Mouse (Mus musculus): Measurements from ENCODE around the gene Ccz1. TPM values are rescaled to one million over a fixed set of nuclear protein-coding genes. Genes with fewer than 3 reads are reported as not detected.

The Ccz1 gene
- polyA plus RNA-seq, 1 experiment from 2014 or later: 118 TPM

- Histone ChIP-seq H3K4me3 (ENCODE audit: low read depth, low read length) (no peak overlapping the region), H3K9me3 (ENCODE audit: control insufficient read depth, low read length) (no peaks in the 10 kb centered on the region), H3K27me3 (ENCODE audit: control insufficient read depth, insufficient read depth, low read length) (no peaks in the 10 kb centered on the region), H3K9ac (ENCODE audit: low read depth, low read length) (no peak overlapping the region), H3K36me3 (ENCODE audit: control insufficient read depth, insufficient read depth, low read length) (peaks cover 11% of the 10 kb centered on the region), H3K27ac (ENCODE audit: low read depth, low read length) (no peak overlapping the region), H3K4me1 (replicated peaks; ENCODE audit: control insufficient read depth, insufficient read depth, low read length) (no peaks in the 10 kb centered on the region), H3K4me2 (replicated peaks; ENCODE audit: low read depth, low read length) (no peak overlapping the region)
- no peak for DNase-seq (ENCODE audit: low spot score)
- WGBS: 90% methylated on average over 15 of the region's 15 CpGs
- ATAC-seq (ENCODE audit: low FRiP score): no peak
Observed at GRCm38 (mm10) chr5:144002461-144003192, 12.1 kb downstream of the Ccz1 start.

DNA sequence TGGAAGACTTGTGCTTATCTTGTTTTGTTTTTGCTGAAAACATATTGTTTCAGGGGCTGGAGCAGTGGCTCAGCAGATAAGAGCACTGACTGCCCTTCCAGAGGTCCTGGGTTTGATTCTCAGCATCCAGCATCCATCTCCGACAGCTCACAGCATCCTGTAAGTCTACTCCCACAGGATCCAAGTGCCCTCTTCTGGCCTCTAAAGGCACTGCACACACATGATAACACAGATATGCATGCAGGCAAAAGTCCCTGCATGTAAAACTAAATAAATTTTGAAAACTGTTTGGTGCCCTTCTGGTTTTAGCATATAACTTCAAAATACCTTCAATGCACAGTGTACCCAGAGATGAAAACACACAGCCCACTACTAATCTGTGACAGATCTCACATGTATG lies 15.3 kb downstream of the Ccz1 start:
- Histone ChIP-seq H3K9ac (ENCODE audit: low read depth, low read length) (no peak overlapping the region), H3K36me3 (ENCODE audit: control insufficient read depth, insufficient read depth, low read length) (peaks cover 11% of the 10 kb centered on the region), H3K27me3 (ENCODE audit: control insufficient read depth, insufficient read depth, low read length) (no peaks in the 10 kb centered on the region), H3K4me2 (replicated peaks; ENCODE audit: low read depth, low read length) (no peak overlapping the region), H3K4me1 (replicated peaks; ENCODE audit: control insufficient read depth, insufficient read depth, low read length) (no peaks in the 10 kb centered on the region), H3K27ac (ENCODE audit: low read depth, low read length) (no peak overlapping the region), H3K9me3 (ENCODE audit: control insufficient read depth, low read length) (no peaks in the 10 kb centered on the region), H3K4me3 (ENCODE audit: low read depth, low read length) (no peak overlapping the region)
- no peak for ATAC-seq (ENCODE audit: low FRiP score)
- 91% methylated on average over 1 of the region's 1 CpGs for WGBS
- DNase-seq (ENCODE audit: low spot score): peak; percentile 16

DNA sequence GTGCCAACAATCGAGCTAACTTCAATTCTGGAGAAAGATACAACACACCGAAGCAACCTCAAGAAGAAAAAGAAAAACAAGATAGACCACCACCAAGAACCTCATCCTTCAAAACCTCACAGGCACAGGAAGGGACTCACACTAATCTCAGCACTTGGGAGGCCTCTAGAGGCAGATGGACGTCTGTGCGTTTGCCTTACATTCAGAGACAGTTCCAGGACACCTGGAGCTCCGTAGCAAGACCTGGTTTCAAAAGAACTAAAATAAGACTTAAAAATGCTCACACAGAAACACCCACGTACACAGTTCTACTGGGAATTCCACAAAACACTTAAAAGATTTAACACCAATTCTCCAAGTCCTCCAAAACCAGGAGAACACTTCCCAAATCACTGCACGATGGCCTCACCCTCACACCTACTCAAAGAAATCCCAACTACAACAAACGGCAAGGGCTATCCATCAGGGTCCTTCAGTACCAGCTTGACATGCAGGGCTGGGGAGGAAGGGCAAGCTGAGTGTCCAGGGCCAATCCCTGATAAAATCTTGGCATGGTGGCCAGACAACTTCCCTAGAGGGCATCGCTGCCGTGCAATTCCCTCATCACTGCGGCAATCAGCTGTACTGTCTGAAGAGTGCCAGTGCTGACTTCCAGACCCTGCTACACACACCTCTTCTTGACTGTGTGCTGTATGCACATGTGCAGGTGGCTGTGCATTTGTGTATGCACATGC lies 19.9 kb downstream of the Ccz1 start:
- H3K9ac ChIP-seq (ENCODE audit: low read depth, low read length): no peak overlapping the region
- 82% methylated on average over 11 of the region's 11 CpGs for WGBS
- DNase-seq (ENCODE audit: low spot score) (no peak), ATAC-seq (ENCODE audit: low FRiP score) (no peak)
- H3K27ac ChIP-seq (ENCODE audit: low read depth, low read length): no peak overlapping the region
- H3K4me1 ChIP-seq (replicated peaks; ENCODE audit: control insufficient read depth, insufficient read depth, low read length): no peaks in the 10 kb centered on the region
- H3K9me3 ChIP-seq (ENCODE audit: control insufficient read depth, low read length): no peaks in the 10 kb centered on the region
- no peak overlapping the region for H3K4me2 ChIP-seq (replicated peaks; ENCODE audit: low read depth, low read length)
- no peaks in the 10 kb centered on the region for H3K27me3 ChIP-seq (ENCODE audit: control insufficient read depth, insufficient read depth, low read length)
- peaks cover 8% of the 10 kb centered on the region for H3K36me3 ChIP-seq (ENCODE audit: control insufficient read depth, insufficient read depth, low read length)
- H3K4me3 ChIP-seq (ENCODE audit: low read depth, low read length): no peak overlapping the region

DNA sequence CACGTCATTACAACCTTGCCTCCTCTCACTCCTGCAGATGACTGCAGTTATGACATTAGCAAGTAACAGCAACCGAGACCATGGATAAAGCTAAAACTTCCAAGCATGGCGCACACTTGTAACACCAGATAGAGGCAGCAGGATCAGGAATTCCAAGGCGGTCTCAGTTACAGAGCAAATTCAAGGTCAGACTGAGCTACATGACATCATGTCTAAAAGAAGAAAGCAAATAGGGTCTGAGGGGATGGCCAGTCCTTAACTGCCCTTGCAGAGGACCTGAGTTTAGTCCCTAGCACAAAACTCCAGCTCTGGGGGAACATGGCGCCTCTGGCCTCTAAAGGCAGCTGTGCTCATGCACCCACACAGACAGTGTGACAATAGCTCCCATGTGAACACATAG lies 20.8 kb downstream of the Ccz1 start:
- no peak for ATAC-seq (ENCODE audit: low FRiP score)
- DNase-seq (ENCODE audit: low spot score): no peak
- no peak overlapping the region for H3K4me2 ChIP-seq (replicated peaks; ENCODE audit: low read depth, low read length)
- H3K4me3 ChIP-seq (ENCODE audit: low read depth, low read length): no peak overlapping the region
- H3K27me3 ChIP-seq (ENCODE audit: control insufficient read depth, insufficient read depth, low read length): no peaks in the 10 kb centered on the region
- peaks cover 5% of the 10 kb centered on the region; the same call in 1 of the 2 replicates for H3K36me3 ChIP-seq (ENCODE audit: control insufficient read depth, insufficient read depth, low read length)
- no peak overlapping the region for H3K27ac ChIP-seq (ENCODE audit: low read depth, low read length)
- no peak overlapping the region for H3K9ac ChIP-seq (ENCODE audit: low read depth, low read length)
- 97% methylated on average over 5 of the region's 5 CpGs for WGBS
- H3K4me1 ChIP-seq (replicated peaks; ENCODE audit: control insufficient read depth, insufficient read depth, low read length): no peaks in the 10 kb centered on the region
- H3K9me3 ChIP-seq (ENCODE audit: control insufficient read depth, low read length): no peaks in the 10 kb centered on the region

GRCm38 (mm10) chr5:143993260-143993659 lies 21.4 kb downstream of the Ccz1 start:
- H3K27ac ChIP-seq (ENCODE audit: low read depth, low read length): no peak overlapping the region
- H3K4me1 ChIP-seq (replicated peaks; ENCODE audit: control insufficient read depth, insufficient read depth, low read length): no peaks in the 10 kb centered on the region
- no peaks in the 10 kb centered on the region for H3K9me3 ChIP-seq (ENCODE audit: control insufficient read depth, low read length)
- no peak overlapping the region for H3K4me3 ChIP-seq (ENCODE audit: low read depth, low read length)
- WGBS: 93% methylated on average over 8 of the region's 8 CpGs
- DNase-seq (ENCODE audit: low spot score): no peak
- ATAC-seq (ENCODE audit: low FRiP score): no peak
- peaks cover 5% of the 10 kb centered on the region; the same call in 1 of the 2 replicates for H3K36me3 ChIP-seq (ENCODE audit: control insufficient read depth, insufficient read depth, low read length)
- H3K9ac ChIP-seq (ENCODE audit: low read depth, low read length): no peak overlapping the region
- H3K27me3 ChIP-seq (ENCODE audit: control insufficient read depth, insufficient read depth, low read length): no peaks in the 10 kb centered on the region
- H3K4me2 ChIP-seq (replicated peaks; ENCODE audit: low read depth, low read length): no peak overlapping the region

- H3K9ac ChIP-seq (ENCODE audit: low read depth, low read length): no peak overlapping the region
- ATAC-seq (ENCODE audit: low FRiP score) (no peak), DNase-seq (ENCODE audit: low spot score) (no peak)
- no peak overlapping the region for H3K4me2 ChIP-seq (replicated peaks; ENCODE audit: low read depth, low read length)
- peaks cover 8% of the 10 kb centered on the region for H3K36me3 ChIP-seq (ENCODE audit: control insufficient read depth, insufficient read depth, low read length)
- H3K9me3 ChIP-seq (ENCODE audit: control insufficient read depth, low read length): no peaks in the 10 kb centered on the region
- H3K27me3 ChIP-seq (ENCODE audit: control insufficient read depth, insufficient read depth, low read length): no peaks in the 10 kb centered on the region
- H3K4me3 ChIP-seq (ENCODE audit: low read depth, low read length): no peak overlapping the region
- H3K27ac ChIP-seq (ENCODE audit: low read depth, low read length): no peak overlapping the region
- H3K4me1 ChIP-seq (replicated peaks; ENCODE audit: control insufficient read depth, insufficient read depth, low read length): no peaks in the 10 kb centered on the region
- 87% methylated on average over 10 of the region's 10 CpGs for WGBS
Observed at GRCm38 (mm10) chr5:143992661-143993060, 22.0 kb downstream of the Ccz1 start.

GRCm38 (mm10) chr5:143990086-143990485 lies 24.6 kb downstream of the Ccz1 start:
- no peak overlapping the region for H3K4me2 ChIP-seq (replicated peaks; ENCODE audit: low read depth, low read length)
- H3K36me3 ChIP-seq (ENCODE audit: control insufficient read depth, insufficient read depth, low read length): peaks cover 10% of the 10 kb centered on the region
- no peak overlapping the region for H3K9ac ChIP-seq (ENCODE audit: low read depth, low read length)
- H3K4me3 ChIP-seq (ENCODE audit: low read depth, low read length): no peak overlapping the region
- no peaks in the 10 kb centered on the region for H3K9me3 ChIP-seq (ENCODE audit: control insufficient read depth, low read length)
- 95% methylated on average over 11 of the region's 11 CpGs for WGBS
- no peak overlapping the region for H3K27ac ChIP-seq (ENCODE audit: low read depth, low read length)
- H3K4me1 ChIP-seq (replicated peaks; ENCODE audit: control insufficient read depth, insufficient read depth, low read length): no peaks in the 10 kb centered on the region
- H3K27me3 ChIP-seq (ENCODE audit: control insufficient read depth, insufficient read depth, low read length): no peaks in the 10 kb centered on the region
- DNase-seq (ENCODE audit: low spot score) (no peak), ATAC-seq (ENCODE audit: low FRiP score) (no peak)

DNA sequence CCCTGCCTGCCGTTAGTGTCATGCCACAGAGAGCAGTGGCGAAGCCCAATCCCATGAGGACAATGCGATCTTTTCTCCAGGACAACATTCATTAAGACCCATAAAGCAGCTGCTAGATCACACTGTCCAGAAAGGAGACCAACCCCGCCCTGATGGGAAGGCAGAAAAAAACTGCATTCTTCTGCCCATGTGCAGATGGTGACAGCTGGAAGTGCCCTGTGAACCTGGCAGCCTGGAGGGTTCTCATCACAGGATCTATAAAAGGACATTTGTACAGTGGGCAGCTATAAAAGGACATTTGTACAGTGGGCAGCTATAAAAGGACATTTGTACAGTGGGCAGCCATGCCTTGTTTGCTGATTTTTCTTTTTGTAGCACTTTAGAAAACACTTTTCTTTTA lies 25.6 kb downstream of the Ccz1 start:
- peaks cover 10% of the 10 kb centered on the region for H3K36me3 ChIP-seq (ENCODE audit: control insufficient read depth, insufficient read depth, low read length)
- no peak overlapping the region for H3K4me2 ChIP-seq (replicated peaks; ENCODE audit: low read depth, low read length)
- ATAC-seq (ENCODE audit: low FRiP score) (no peak), DNase-seq (ENCODE audit: low spot score) (no peak)
- no peak overlapping the region for H3K4me3 ChIP-seq (ENCODE audit: low read depth, low read length)
- no peaks in the 10 kb centered on the region for H3K27me3 ChIP-seq (ENCODE audit: control insufficient read depth, insufficient read depth, low read length)
- H3K9me3 ChIP-seq (ENCODE audit: control insufficient read depth, low read length): no peaks in the 10 kb centered on the region
- H3K27ac ChIP-seq (ENCODE audit: low read depth, low read length): no peak overlapping the region
- H3K9ac ChIP-seq (ENCODE audit: low read depth, low read length): no peak overlapping the region
- WGBS: 82% methylated on average over 4 of the region's 4 CpGs
- no peaks in the 10 kb centered on the region for H3K4me1 ChIP-seq (replicated peaks; ENCODE audit: control insufficient read depth, insufficient read depth, low read length)

GRCm38 (mm10) chr5:143987596-143987995 lies 27.1 kb downstream of the Ccz1 start:
- 95% methylated on average over 3 of the region's 3 CpGs for WGBS
- no peak overlapping the region for H3K9ac ChIP-seq (ENCODE audit: low read depth, low read length)
- DNase-seq (ENCODE audit: low spot score) (no peak), ATAC-seq (ENCODE audit: low FRiP score) (no peak)
- no peaks in the 10 kb centered on the region for H3K27me3 ChIP-seq (ENCODE audit: control insufficient read depth, insufficient read depth, low read length)
- no peak overlapping the region for H3K27ac ChIP-seq (ENCODE audit: low read depth, low read length)
- H3K36me3 ChIP-seq (ENCODE audit: control insufficient read depth, insufficient read depth, low read length): peaks cover 10% of the 10 kb centered on the region
- no peak overlapping the region for H3K4me3 ChIP-seq (ENCODE audit: low read depth, low read length)
- no peaks in the 10 kb centered on the region for H3K4me1 ChIP-seq (replicated peaks; ENCODE audit: control insufficient read depth, insufficient read depth, low read length)
- no peaks in the 10 kb centered on the region for H3K9me3 ChIP-seq (ENCODE audit: control insufficient read depth, low read length)
- H3K4me2 ChIP-seq (replicated peaks; ENCODE audit: low read depth, low read length): no peak overlapping the region

All from hindbrain, embryonic 11.5 days (tissue).